Mouse (Mus musculus) fat pad, adult 2 months (tissue): ENCODE results near the gene Nutf2.
A peak's percentile ranks its signal among the peaks of the same experiment; 100 is the strongest.

Source experiments
- DNase-seq: peaks from one replicate; pipeline ENCODE4 v3.0.0-alpha.2; 2011; ENCODE audit warnings: low read depth, low spot score; ENCODE audit errors: extremely low read depth

Gene Nutf2

DNA sequence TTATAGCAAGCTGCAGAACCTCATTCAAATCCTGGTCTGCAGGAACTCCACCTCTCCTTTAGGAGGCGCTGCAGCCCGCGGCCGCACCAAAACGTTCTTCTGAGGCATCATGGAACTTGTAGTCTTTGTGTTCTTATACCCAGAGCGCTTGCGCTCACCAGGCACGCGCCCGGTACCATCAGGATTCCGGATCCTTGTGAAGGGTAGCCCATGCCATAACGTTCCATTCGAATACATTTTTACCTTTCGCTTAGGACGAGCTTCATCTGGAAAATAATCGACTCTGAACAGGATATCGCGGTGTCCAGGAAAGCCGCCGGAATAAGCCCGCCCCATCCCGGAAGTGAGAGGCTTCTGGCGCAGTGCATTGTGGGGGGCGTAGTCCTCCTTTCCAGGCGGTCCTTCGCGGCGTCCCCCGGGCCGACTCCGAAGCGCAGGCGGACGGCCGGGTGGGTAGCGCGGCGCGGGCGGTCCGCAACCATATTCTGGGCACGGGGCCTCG, 5.6 kb upstream of the Nutf2 start, which contains the start of gene Thap11:
Gene Thap11, plus strand, starts transcription at position 418 of the 502 bp plus-strand sequence.
- DNase-seq: no peak

DNA sequence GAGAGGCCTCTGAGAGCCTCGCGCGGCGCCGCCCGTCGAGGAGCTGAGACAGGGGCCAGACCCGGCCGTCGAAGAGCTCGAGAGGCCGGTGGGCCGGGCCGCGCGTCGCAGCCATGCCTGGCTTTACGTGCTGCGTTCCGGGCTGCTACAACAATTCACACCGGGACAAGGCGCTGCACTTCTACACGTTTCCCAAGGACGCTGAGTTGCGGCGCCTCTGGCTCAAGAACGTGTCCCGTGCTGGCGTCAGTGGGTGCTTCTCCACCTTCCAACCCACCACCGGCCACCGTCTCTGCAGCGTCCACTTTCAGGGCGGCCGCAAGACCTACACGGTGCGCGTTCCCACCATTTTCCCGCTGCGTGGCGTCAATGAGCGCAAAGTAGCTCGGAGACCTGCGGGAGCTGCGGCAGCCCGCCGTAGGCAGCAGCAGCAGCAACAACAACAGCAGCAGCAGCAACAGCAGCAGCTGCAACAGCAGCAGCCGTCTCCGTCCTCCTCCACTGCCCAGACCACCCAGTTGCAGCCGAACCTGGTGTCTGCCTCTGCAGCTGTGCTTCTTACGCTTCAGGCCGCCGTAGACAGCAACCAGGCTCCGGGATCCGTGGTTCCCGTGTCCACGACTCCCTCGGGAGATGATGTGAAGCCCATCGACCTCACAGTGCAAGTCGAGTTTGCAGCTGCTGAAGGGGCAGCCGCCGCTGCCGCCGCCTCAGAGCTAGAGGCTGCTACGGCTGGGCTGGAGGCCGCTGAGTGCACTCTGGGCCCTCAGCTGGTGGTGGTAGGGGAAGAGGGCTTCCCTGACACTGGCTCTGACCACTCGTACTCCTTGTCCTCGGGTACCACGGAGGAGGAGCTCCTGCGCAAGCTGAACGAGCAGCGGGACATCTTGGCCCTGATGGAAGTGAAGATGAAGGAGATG, 4.9 kb upstream of the Nutf2 start:
- no peak for DNase-seq

DNA sequence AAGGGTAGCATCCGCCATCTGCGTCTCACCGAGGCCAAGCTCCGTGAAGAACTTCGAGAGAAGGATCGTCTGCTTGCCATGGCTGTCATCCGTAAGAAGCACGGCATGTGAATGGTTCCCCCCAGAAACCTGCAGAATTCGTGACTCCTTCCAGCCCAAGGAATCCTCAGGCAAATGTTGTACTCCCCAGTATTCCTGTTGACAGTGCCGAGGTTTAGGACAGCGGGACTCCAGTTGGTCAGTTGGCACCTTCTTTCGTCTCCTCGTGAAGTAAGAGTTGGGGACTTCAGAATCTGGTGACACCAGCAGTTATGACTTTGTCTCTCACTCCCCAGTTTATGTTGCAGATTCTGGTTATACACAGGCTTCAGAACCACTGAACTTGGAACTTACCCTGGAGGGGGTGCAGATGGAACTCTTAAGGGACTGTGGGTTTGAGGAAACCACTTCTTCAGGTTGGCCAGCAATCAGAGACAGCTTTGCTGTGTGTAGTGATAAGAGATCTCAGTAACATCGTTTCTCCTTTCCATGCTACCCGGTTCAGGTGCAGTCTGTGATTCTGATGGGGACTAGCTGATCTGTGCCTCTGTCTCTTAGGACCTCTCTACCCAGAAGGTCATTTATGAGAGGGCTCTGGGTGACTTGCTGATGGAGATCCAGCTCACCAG, 4.1 kb upstream of the Nutf2 start:
- no peak for DNase-seq

DNA sequence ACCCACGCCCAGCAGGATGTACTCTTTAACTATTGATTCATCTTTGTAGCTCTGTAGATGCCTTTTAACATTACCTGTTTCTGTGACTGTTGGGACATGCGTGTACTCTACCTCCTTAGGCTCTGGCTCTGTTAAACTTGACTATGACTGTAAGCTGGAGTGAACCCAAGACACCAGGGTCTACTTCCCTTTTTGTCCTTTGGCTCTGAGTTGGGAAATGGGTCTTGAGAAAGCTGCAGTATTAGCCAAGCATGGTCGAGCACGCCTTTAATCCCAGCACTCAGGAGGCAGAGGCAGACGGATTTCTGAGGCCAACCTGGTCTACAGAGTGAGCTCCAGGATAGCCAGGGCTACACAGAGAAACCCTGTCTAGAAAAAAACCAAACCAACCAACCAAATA, 1.9 kb upstream of the Nutf2 start:
- DNase-seq: peak; percentile 71

DNA sequence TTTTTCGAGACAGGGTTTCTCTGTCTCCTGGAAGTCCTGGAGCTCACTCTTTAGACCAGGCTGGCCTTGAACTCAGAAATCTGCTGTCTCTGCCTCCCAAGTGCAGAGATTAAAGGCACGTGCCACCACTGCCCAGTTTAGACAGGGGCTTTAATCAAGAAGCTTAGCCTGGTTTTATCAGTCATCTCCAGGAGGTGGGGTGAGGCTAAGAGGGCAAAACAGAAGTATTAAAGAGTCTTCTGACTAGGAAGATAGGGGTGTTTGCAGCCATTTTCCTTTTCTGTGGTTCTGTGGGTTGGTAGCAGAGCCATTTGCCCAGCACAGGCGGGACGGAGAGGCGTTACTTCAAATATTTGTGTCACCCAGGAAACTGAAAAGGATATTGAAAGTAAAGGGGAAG, 1.1 kb upstream of the Nutf2 start:
- no peak for DNase-seq

DNA sequence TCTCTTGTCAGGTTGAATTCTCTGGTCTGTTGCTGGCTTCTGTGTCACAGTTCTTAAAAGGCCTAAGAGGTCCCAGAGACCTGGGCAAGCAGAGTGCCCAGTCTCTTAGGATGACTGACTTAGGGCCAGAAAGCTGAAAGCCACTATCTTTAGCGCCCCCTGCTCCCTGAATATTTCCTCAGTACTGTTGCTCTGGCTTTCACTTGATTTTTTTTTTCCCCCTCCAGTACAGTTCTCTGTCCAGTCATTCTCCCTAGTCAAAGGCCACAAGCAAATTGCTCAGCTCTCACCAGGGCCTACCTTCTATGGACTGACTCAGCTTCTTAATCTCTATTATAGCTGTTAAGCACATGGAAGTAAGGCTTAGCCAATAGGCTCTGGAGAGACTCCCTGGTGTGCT, 1.6 kb downstream of the Nutf2 start:
- no peak for DNase-seq

DNA sequence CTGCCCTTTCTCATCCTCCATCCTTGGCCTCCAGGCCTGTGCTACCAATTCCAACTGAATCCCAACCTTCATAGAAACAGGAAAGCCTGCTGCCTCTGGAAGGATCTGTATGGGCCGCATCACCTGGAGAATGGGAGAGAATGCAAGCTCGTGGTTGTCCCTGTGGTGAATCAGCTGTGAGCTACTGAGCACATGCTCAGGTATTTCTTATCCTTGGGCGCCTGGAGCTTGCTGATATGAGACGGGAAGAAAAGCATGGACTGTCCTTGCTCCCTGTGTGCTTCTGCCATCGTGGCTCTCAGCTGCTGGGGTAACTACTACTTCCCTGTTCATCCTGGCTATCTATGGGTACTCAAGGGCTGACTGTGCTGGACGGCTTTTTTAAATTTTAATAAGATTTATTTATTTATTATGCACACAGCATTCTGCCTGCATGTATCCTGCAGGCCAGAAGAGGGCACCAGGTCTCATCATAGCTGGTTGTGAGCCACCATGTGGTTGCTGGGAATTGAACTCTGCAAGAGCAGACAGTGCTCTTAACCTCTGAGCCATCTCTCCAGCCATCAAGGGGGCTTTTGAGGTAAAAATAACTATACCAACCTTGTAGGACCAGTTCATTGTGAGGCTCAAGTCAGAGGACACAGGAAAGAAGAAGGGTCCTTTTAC, 6.1 kb downstream of the Nutf2 start:
- DNase-seq: no peak

DNA sequence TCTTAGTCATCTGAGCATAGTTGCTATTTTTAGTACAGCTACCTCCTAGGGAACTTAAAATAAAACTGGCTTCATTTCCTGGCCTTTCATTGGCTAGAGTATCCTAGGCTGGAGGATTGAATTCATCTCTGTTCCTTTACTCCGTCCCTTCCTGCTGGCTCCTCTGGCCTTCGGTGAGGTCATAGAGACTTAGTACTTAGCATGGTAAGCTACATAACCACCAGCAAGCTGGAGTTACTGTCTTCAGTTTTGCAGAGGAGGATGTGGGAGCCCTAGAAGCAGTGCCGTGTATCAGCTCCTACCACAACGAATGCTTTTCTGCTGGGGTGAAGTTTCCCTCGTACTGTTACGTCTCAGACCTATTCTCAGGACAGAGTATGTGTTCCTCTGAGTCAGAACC, 13.9 kb downstream of the Nutf2 start:
- DNase-seq: no peak

DNA sequence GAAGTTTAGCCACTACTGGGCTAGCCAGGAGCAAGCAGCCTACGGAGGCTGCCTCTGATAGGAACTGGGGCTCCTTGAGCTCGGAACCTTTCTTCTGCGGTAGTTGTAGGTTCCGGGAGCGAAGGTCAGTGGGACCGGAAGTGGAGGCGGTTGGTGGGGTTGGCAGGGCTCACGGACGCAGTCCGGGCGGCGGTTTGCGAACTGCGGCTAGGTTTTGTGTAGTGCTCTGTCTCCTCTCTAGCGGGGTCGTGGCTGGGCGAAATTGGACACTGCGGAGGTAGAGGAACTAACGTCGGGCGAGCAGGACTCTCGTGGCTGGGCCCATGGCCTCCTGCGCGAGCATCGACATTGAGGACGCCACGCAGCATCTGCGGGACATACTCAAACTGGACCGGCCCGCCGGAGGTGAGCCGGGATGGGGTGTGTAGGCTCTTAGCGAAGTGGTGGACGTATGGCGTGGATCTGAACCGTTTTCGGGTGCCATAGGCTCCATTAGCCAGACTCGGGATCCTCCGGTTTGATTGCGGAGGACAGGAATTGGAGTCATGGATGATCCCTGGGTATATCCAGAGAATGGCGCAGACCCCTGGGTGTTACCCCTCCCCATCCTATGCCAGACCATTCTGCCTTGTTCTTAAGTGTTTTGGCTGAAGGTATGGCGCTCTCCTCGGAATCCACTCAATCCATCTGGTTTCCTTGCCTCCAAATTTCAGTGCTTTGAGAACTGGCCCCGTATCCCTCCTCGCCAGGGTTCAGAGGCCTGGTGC, 20.6 kb downstream of the Nutf2 start, which contains the start of gene Edc4:
Gene Edc4, plus strand, starts transcription at position 128 of the 767 bp plus-strand sequence.
- DNase-seq: no peak

DNA sequence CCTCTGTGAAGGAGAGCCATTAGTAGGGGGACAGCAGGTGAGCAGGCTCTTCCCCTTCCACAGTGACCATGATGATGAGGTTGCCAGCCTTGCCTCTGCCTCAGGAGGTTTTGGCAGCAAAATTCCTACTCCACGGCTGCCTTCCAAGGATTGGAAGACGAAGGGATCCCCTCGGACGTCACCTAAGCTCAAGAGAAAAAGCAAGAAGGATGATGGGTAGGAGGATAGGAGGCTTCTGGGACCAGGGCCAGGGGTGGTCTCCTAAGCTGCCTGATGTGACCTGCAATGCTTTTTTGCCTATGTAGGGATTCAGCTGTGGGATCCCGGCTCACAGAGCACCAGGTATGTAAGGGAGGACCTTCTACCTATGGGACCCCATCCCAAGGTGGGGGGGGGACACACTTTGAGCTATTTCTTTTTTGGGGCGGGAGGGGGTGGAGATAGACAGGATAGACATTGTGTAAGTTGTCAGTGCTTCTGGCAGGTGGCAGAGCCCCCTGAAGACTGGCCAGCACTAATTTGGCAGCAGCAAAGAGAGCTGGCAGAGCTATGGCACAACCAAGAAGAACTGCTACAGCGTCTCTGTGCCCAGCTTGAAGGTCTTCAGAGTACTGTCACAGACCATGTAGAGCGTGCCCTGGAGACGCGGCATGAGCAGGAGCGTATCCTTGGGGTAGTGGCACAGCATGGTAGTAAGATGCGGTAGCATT, 29.5 kb downstream of the Nutf2 start:
- DNase-seq: no peak

DNA sequence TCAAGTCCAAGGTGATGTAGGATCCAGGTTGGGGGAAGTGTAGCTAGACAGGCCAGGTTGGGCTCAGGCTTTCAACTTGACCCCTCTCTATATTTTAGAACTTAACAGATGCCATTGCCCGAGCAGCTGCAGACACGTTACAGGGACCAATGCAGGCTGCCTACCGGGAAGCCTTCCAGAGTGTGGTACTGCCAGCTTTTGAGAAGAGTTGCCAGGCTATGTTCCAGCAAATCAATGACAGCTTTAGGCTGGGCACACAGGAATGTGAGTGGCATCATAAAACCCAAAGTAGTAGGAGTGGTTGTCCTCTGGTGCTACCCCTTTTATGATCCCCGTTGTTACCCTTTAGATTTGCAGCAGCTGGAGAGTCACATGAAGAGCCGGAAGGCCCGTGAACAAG, 30.5 kb downstream of the Nutf2 start:
- no peak for DNase-seq

DNA sequence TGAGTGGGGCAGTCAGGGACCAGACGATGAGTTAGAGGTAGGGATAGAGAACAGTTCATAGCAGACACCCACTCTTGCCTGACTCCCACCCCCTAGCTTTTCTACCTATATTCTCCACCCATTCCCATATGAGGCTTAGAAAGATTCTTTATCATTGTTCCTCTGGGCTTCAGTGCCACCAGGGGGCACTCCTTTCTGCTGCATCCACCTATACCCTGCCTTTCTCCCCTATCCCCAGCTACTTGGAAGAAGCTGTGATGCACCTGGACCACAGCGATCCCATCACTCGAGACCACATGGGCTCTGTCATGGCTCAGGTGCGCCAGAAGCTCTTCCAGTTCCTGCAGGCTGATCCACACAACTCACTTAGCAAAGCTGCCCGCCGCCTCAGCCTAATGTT, 32.1 kb downstream of the Nutf2 start:
- DNase-seq: no peak

DNA sequence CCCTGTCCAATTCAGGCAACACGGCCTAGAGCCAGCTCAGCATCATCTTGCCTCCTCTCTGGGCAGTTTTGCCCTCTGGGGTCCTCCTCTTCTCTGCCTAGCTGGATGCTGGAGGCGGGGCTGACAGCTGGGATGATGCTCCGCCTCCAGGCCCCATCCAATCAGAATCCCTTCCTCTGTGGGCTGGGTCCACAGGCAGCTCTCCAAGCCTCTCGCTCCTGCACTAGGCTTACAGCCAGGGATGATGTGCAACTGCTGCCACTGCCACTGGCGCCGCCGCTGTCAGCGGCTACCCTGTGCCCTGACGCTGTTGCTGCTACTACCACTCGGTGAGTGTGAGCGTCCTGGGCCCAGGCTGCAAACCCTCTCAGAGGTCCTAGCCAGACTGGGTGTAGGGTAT, 33.0 kb downstream of the Nutf2 start, which contains the start of gene Nrn1l:
Gene Nrn1l, plus strand, starts transcription at position 229 of the 400 bp plus-strand sequence.
- DNase-seq: no peak

DNA sequence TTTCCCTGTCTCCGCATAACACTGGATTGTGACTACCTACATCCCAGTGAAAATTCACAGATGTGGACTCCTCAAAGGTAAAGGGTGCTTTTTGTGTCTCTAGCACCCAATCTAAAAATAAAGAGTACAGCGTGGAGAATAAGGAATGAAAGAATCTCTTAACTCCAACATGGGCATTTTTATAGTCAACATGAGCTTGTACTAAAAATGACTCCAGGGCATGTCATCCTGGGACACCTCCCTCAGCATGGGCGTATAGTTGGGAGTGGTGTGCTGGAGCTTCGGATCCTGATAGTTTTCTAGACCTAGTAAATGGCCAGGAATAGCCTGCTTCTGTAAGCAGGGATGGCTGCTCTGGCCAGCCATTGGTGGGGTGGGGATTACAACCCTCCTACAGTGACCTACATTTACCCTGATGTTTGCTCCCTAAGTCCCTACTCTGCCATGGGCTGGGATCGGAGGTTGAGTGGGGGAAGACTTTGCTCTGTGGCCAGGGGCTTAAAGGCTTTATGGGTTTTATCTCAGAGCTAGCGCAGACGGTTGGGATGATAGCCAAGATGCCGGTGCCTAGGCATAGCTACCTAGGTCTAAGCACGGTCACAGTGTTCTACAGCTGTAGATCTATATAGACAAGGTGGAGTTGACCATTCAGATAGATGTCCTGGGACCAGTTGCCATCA, 37.6 kb downstream of the Nutf2 start:
- DNase-seq: no peak

DNA sequence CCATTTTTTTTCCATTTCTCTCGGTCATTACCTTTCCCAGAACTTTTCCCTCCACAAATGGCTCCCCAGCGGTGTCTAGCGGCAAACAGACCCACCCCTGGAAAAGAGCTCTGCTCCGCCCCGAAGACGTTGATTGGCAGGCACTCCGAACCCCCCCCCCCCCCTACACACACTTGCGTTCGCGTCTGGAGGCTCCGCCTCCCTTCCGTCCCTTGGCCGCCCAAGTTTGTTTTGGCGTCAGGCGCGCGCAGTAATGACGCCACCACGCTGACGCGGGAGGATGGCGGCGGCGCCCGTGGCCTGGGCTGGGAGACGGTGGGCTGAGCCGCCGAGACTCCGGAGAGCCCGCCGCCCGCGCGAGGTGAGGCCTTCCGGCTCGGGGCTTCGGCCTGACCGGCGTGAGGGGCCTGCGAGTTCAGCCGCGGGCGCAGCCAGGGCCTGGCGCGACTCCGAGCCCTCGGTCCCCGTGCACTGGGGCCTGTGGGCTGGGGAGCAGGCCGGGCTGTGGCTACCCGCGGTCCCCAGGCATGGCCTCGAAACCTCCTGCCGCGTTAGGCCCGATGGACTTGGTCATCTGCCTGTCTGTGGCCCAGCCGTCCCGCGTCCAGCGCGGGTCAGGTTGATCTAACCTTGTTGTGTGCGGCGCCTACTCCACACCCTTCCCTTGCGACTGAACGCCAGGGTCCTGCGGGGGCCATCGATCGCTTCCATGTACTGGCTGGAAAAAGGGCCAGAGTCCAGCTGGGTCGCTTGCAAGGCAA, 40.0 kb downstream of the Nutf2 start, which contains the start of gene Pskh1:
Gene Pskh1, plus strand, starts transcription at position 262 of the 761 bp plus-strand sequence.
- DNase-seq: peak; percentile 21

DNA sequence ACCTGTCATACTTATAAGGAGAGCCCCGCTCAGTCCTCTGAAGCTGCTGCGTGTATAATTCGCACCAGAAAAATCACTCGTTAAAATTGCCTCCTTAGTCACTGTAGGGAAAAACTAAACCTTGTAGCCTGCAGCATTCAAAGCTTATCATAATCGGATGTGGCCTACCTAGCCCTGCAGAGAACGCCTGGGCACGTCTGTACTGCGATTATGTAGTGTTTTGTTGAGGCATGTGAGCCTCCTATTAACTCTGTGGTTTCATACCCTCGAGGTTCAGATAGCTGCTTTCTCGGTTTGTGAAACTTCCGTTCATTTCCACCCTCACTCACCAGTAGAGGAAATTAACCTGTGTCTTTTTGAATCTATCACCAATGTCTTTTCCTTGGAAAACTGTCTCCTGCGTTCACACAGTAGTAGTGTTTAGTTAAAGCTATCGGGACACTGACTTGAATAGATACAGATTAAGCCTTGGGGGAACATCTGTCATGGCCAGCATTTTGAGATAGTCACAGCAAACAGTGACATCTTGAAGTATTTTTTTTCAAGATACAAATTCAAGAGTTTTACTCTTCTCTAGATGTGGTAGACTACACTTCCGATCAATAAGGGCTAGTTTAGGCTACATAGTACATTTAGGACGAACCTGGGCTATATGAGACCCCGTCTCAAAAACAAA, 40.7 kb downstream of the Nutf2 start:
- no peak for DNase-seq

DNA sequence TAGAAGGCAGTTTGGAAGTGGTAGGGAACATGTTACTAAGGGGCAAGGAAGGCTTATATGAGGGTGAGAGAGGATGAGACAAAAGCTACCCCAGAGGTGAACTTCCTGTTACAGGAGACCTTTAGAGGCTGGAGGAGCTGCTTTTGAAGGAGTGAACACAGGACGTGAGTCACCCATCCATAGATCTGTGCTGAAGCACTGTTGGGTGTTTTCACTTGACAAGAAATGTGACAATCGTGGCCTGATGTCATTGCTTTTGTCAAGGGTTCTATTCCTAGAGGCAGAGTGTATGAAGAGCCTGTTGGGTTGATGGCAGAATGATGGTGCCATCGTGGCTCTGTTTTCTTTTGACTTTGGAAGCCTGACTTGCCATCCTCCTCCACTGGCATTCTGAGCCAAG, 59.0 kb downstream of the Nutf2 start:
- DNase-seq: no peak

DNA sequence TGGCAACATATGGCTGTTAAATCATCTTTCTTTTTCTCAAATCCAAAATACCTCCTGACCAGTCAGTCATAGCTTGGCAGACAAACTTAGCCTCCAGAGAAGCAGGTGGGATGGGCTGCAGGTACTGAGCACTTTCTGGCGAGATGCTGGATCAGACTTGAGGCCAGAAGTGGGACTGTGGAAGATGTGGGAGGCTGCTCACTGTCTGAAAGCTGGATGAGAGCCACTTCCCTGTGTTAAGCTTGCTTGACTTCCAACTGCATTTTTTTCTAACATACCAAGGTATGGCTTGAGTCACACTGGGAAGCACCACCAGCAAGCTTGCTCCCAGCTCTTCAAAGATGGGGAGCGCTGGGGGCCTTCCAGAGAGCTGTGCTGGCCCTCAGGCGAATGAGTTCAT, 64.7 kb downstream of the Nutf2 start:
- DNase-seq: no peak
